Mouse (Mus musculus): ENCODE measurements around the gene Smco1. TPM values are rescaled to one million over a fixed set of nuclear protein-coding genes. Genes with fewer than 3 reads are reported as not detected.

Gene Smco1
- total and polyA plus RNA-seq, 3 experiments, result not detected

GRCm38 (mm10) chr16:32323953-32324352 lies 52.7 kb downstream of the Smco1 start:
- no peak for ATAC-seq (ENCODE audit: extremely low read depth, insufficient number of reproducible peaks, low FRiP score, poor library complexity, severe bottlenecking)
- Histone ChIP-seq H3K4me1 (ENCODE audit: insufficient read depth, low read depth, low read length) (peaks cover 16% of the 10 kb centered on the region), H3K4me3 (ENCODE audit: low read depth, low read length) (no peak overlapping the region), H3K36me3 (replicated peaks) (peaks cover 3% of the 10 kb centered on the region), H3K9me3 (replicated peaks) (no peaks in the 10 kb centered on the region), H3K27me3 (ENCODE audit: insufficient read depth, low read length) (peaks cover 13% of the 10 kb centered on the region)
- TF ChIP-seq TAL1 (conservative IDR thresholded peaks at IDR 0.05; ENCODE audit: low read depth, low read length) (no peak), POLR2AphosphoS5 (IDR thresholded peaks at IDR 0.05; ENCODE audit: insufficient replicate concordance, low read depth, low read length) (no peak), GATA1 (IDR thresholded peaks at IDR 0.05; ENCODE audit: borderline replicate concordance, low read length) (no peak), CTCF (IDR thresholded peaks at IDR 0.05; ENCODE audit: low read depth, low read length) (no peak)
- no peak for DNase-seq (ENCODE audit: low spot score)

Other genes with a start within 250 kb of the Smco1 start
- 59.0 and 63.4 TPM in 2 replicates for gene Pak2, start 192.1 kb upstream of the Smco1 start, total RNA-seq (2014; fragmentation: Nextera tagmentation)
- gene Pak2, start 192.1 kb upstream of the Smco1 start, total RNA-seq (2017), result 38.5 and 45.6 TPM in 2 replicates
- gene Pak2, start 192.1 kb upstream of the Smco1 start, polyA plus RNA-seq (2012), result 37.6 and 44.5 TPM in 2 replicates
- 29.9 and 38.5 TPM in 2 replicates for gene Pigx, start 171.7 kb upstream of the Smco1 start, total RNA-seq (2014; fragmentation: Nextera tagmentation)
- gene Pigx, start 171.7 kb upstream of the Smco1 start, total RNA-seq (2017), result 35.6 and 38.9 TPM in 2 replicates
- 16.7 and 19.2 TPM in 2 replicates for gene Pigx, start 171.7 kb upstream of the Smco1 start, polyA plus RNA-seq (2012)
- 9.3 and 12.4 TPM in 2 replicates for gene Cep19, start 171.7 kb upstream of the Smco1 start, total RNA-seq (2014; fragmentation: Nextera tagmentation)
- gene Cep19, start 171.7 kb upstream of the Smco1 start, total RNA-seq (2017), result 21.5 and 25.1 TPM in 2 replicates
- gene Cep19, start 171.7 kb upstream of the Smco1 start, polyA plus RNA-seq (2012), result 3.7 and 4.6 TPM in 2 replicates
- 88.7 and 94.5 TPM in 2 replicates for gene Nrros, start 105.9 kb upstream of the Smco1 start, total RNA-seq (2014; fragmentation: Nextera tagmentation)
- gene Nrros, start 105.9 kb upstream of the Smco1 start, total RNA-seq (2017), result 101 and 123 TPM in 2 replicates
- 104 and 127 TPM in 2 replicates for gene Nrros, start 105.9 kb upstream of the Smco1 start, polyA plus RNA-seq (2012)
- not detected in 2 replicates for gene Bex6, start 91.6 kb upstream of the Smco1 start, total RNA-seq (2014; fragmentation: Nextera tagmentation)
- gene Bex6, start 91.6 kb upstream of the Smco1 start, total RNA-seq (2017), result not detected in 2 replicates
- not detected in 2 replicates for gene Bex6, start 91.6 kb upstream of the Smco1 start, polyA plus RNA-seq (2012)
- 15.7 and 18.8 TPM in 2 replicates for gene Fbxo45, start 24.3 kb upstream of the Smco1 start, total RNA-seq (2014; fragmentation: Nextera tagmentation)
- gene Fbxo45, start 24.3 kb upstream of the Smco1 start, total RNA-seq (2017), result 25.6 and 29.8 TPM in 2 replicates
- gene Fbxo45, start 24.3 kb upstream of the Smco1 start, polyA plus RNA-seq (2012), result 5.9 and 6.1 TPM in 2 replicates
- gene Wdr53, start 24.2 kb upstream of the Smco1 start, total RNA-seq (2014; fragmentation: Nextera tagmentation), result 9.9 and 15.4 TPM in 2 replicates
- 24.9 and 26.3 TPM in 2 replicates for gene Wdr53, start 24.2 kb upstream of the Smco1 start, total RNA-seq (2017)
- gene Wdr53, start 24.2 kb upstream of the Smco1 start, polyA plus RNA-seq (2012), result 13.5 and 14.2 TPM in 2 replicates
- 18.8 and 27.8 TPM in 2 replicates for gene Rnf168, start 6.0 kb downstream of the Smco1 start, total RNA-seq (2014; fragmentation: Nextera tagmentation)
- gene Rnf168, start 6.0 kb downstream of the Smco1 start, total RNA-seq (2017), result 48.3 and 55.3 TPM in 2 replicates
- 10.5 and 11.6 TPM in 2 replicates for gene Rnf168, start 6.0 kb downstream of the Smco1 start, polyA plus RNA-seq (2012)
- gene Ubxn7, start 60.8 kb downstream of the Smco1 start, total RNA-seq (2014; fragmentation: Nextera tagmentation), result 86.3 and 126 TPM in 2 replicates
- 27.3 and 32.6 TPM in 2 replicates for gene Ubxn7, start 60.8 kb downstream of the Smco1 start, total RNA-seq (2017)
- 3.9 and 5.0 TPM in 2 replicates for gene Ubxn7, start 60.8 kb downstream of the Smco1 start, polyA plus RNA-seq (2012)
- not detected in 2 replicates for gene Tm4sf19, start 129.0 kb downstream of the Smco1 start, total RNA-seq (2014; fragmentation: Nextera tagmentation)
- 0.12 and 0.60 TPM in 2 replicates for gene Tm4sf19, start 129.0 kb downstream of the Smco1 start, total RNA-seq (2017)
- gene Tm4sf19, start 129.0 kb downstream of the Smco1 start, polyA plus RNA-seq (2012), result not detected in 2 replicates
- gene Tctex1d2, start 148.2 kb downstream of the Smco1 start, total RNA-seq (2014; fragmentation: Nextera tagmentation), result 9.7 and 10.8 TPM in 2 replicates
- gene Tctex1d2, start 148.2 kb downstream of the Smco1 start, total RNA-seq (2017), result 33.9 and 35.2 TPM in 2 replicates
- 0.21 and 0.39 TPM in 2 replicates for gene Tctex1d2, start 148.2 kb downstream of the Smco1 start, polyA plus RNA-seq (2012)
- 62.7 and 101 TPM in 2 replicates for gene Pcyt1a, start 159.5 kb downstream of the Smco1 start, total RNA-seq (2014; fragmentation: Nextera tagmentation)
- 101 and 104 TPM in 2 replicates for gene Pcyt1a, start 159.5 kb downstream of the Smco1 start, total RNA-seq (2017)
- 47.0 and 50.2 TPM in 2 replicates for gene Pcyt1a, start 159.5 kb downstream of the Smco1 start, polyA plus RNA-seq (2012)
- not detected in 2 replicates for gene Slc51a, start 216.4 kb downstream of the Smco1 start, total RNA-seq (2014; fragmentation: Nextera tagmentation)
- 1.3 and 2.0 TPM in 2 replicates for gene Slc51a, start 216.4 kb downstream of the Smco1 start, total RNA-seq (2017)
- gene Slc51a, start 216.4 kb downstream of the Smco1 start, polyA plus RNA-seq (2012), result 0.02 TPM in 1 of 2 replicates, not detected in the other
- not detected in 2 replicates for gene Zdhhc19, start 224.8 kb downstream of the Smco1 start, total RNA-seq (2014; fragmentation: Nextera tagmentation)
- gene Zdhhc19, start 224.8 kb downstream of the Smco1 start, total RNA-seq (2017), result 0.23 TPM in 1 of 2 replicates, not detected in the other
- gene Zdhhc19, start 224.8 kb downstream of the Smco1 start, polyA plus RNA-seq (2012), result not detected in 2 replicates

All from G1E (cell line).